Mouse (Mus musculus): Measurements from ENCODE around the gene Map3k6.
A peak's percentile ranks its signal among the peaks of the same experiment; 100 is the strongest.

Gene Map3k6

GRCm38 (mm10) chr4:133255392-133255791, 14.8 kb downstream of the Map3k6 start:
- no peak for DNase-seq

GRCm38 (mm10) chr4:133256820-133257219, 16.2 kb downstream of the Map3k6 start:
- no peak for DNase-seq

DNA sequence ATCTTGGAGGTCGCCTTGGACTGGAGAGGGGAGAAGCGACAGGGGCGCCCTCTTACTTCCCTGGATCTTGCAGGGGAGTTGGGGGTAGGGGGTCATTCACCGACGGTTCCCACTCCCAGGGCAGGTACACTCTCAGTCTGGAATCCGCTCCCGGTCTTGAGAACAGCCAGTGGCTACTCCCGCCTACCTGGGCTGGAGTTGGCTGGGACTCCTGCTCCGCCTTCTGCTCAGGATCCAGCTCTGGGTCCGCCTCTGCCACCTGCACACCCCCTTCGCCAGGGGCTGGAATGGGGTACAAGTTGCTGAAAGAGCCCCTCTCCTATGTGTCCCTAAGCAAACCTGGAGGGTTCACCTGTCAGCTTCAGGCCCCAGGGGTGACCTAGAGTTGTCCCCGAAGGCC, 16.6 kb downstream of the Map3k6 start:
- DNase-seq, result no peak

DNA sequence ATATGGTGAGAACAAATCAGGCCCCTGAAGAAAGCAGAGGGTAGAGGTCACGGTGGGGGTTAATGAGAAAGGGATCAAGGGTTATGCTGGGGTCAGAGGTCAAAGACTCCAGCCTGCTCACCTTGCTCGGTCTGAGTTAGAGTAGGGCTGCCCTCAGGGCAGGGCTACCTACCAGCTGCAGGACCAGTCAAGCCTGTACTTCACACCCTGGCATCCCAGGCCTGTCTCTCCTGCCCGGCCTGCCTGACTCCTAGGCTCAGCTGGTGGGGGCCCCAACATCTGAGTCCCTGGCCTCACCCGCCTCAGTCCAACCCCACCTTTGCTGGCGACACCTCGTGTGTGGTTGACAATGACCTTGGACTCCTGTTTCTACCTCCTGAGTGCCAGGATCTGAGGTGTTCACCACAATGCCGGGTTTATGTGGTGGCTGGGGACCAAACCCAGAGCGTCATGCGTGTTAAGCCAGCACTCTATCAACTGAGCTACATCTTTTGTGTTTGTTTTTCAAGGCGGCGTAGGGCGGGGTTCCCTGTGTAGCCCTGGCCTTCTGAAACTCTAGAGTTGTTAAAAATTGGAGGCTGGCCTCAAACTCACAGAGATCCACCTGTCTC, 17.3 kb downstream of the Map3k6 start:
- DNase-seq, result no peak

- no peak for DNase-seq
Observed at GRCm38 (mm10) chr4:133261641-133262374, 21.2 kb downstream of the Map3k6 start.

DNA sequence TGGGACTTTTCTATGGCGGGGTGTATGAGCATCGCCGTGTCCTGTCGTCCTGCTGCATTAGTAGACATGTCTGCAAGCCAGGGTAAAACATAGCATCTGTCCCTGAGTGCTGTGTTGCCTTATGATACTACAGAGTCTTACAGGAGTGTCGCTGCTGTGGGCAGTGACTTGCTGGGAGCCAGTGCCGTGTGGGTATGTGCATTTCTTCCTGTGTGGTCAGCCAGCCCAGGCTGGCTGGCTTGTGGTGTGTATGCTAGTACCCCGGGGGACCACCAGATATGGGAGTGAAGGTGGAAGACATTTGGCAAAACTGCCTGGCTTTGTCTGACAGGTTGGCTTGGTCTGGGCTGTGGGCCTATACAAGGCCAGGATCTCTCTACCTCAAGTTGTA, 21.8 kb downstream of the Map3k6 start:
- DNase-seq, result no peak

- no peak for DNase-seq
Observed at GRCm38 (mm10) chr4:133262882-133263281, 22.3 kb downstream of the Map3k6 start, which contains the start of gene Sytl1. Gene Sytl1, minus strand, starts transcription at chr4:133263113.

DNA sequence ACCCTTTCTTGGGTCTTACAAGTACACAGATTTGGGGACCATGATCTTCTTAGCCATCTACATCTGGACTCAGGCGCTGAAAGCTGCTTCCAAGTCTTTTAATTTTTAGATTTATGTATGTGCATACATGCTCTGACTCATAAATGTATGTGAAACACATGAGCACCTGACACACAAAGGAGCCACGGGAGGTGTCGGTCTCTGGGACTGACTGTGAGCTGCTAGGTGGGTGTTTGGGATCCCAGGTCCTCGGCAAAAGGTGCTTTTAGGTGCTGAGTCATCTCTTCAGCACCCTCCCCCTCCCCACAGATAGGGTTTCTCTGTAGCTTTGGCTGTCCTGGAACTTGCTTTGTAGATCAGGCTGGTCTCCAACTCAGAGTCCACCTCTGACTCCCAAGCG, 23.1 kb downstream of the Map3k6 start:
- DNase-seq, result no peak

DNA sequence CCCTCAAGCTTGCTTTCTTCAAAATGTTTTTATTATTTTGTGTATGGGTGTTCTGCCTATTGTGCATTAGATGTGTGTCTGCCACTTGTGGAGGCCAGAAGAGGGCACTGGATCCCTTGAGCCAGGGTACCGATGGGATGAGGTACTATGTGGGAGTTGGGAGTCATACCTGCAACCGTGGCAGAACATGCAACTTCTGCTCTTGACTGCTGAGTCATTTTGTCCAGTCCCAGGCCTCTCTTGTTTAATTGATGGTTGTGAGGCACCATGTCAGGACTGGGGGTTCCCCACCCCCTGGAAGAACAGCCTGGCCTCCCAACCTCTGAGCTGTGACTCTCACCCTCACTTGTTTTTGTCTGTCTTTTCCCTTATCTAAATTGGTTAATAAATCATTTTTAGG, 23.9 kb downstream of the Map3k6 start:
- no peak for DNase-seq

- no peak for DNase-seq
Observed at GRCm38 (mm10) chr4:133265297-133265696, 24.7 kb downstream of the Map3k6 start.

GRCm38 (mm10) chr4:133265759-133266158, 25.1 kb downstream of the Map3k6 start:
- DNase-seq, result no peak

DNA sequence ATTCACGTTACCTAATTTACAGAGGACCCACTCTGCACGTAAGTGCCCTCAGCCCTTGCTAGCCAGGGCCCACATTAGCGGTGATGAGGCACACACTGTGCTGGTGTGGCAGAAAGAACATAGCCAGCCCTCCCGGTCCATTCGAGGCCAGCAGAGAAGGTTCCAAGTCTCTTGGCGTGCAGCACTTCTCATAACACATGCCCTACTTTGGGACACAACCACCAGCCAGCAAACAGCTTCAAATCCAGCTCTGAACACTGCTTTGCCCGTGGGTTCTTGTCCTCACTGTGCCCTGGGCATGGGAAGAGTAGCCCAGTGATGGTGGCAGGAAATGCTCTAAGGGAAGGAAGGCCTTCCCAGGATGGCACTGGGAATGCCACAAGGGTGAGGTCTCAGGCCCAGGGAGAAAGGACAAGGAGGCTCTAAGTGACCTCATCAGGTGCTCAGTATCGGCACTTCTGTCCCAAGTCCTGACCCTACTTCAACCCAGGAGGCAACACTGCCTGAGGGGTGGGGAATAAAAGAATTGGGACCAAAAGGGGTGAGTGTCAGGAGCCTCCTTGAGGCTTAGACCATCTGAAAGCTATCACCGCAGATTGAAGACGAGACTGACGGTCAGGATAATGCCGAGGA, 25.7 kb downstream of the Map3k6 start:
- DNase-seq, result no peak

DNA sequence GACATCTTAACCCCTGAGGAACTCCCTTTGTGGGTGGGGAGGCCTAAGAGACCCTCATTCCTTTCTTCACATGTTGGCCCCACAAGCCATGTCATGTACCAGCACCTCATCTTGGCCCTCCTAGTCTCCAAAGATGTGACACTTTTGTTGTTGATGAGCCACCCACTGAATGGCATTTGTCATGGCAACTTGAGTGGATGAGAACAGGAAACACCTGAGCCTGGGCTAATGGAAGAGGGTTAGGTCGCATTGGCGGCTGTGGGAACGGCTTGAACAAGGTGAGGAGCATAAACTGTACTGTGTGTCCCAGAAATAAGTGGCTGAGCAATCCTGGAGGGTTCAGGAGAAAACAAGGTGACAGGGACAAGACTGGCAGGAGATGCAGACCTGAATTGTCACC, 28.3 kb downstream of the Map3k6 start:
- DNase-seq, result no peak

- no peak for DNase-seq
Observed at GRCm38 (mm10) chr4:133269596-133269995, 29.0 kb downstream of the Map3k6 start.

GRCm38 (mm10) chr4:133270929-133271328, 30.3 kb downstream of the Map3k6 start:
- no peak for DNase-seq

GRCm38 (mm10) chr4:133277104-133278026, 36.7 kb downstream of the Map3k6 start, which contains the start of gene Tmem222:
Gene Tmem222, minus strand, starts transcription at chr4:133277792.
- DNase-seq, result peak; percentile 97

DNA sequence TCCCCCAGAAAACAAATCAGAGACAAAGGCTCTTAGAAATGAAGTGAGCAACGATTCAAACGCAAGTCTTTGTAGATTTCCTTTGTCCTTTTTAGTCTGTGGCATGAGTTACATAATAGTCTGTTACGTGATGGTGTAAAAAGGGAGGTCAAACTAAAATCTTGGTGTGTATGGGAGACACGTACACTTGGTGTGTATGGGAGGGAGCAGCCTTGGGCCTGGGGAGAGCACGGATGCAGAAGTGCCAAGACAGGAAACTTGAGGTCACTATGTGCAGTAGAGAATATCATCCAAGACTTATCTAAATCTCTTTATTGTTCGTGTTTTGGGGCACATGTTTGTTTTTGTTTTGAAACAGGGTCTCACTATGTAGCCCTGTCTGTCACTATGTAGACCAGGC, 37.4 kb downstream of the Map3k6 start:
- DNase-seq, result no peak

GRCm38 (mm10) chr4:133278482-133278881, 37.9 kb downstream of the Map3k6 start:
- no peak for DNase-seq

DNA sequence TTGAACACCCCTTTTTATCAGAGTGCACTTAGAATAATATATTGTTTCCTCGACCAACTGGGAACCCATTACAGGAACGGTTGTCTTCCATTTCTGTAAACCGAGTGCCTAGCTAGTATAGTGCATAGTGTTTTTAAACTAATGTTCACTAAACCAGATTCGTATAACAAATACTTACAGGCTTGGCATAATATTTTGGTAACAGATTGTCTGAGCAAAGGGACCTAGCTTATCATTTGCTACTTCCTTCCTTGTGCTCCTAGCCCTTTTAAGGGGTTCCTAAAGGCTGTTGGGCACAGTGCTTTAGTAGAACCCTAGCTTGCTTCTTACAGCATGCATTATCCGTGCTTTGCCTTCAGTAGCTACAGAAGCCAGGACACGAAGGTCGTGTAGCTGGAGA, 40.9 kb downstream of the Map3k6 start:
- no peak for DNase-seq

DNA sequence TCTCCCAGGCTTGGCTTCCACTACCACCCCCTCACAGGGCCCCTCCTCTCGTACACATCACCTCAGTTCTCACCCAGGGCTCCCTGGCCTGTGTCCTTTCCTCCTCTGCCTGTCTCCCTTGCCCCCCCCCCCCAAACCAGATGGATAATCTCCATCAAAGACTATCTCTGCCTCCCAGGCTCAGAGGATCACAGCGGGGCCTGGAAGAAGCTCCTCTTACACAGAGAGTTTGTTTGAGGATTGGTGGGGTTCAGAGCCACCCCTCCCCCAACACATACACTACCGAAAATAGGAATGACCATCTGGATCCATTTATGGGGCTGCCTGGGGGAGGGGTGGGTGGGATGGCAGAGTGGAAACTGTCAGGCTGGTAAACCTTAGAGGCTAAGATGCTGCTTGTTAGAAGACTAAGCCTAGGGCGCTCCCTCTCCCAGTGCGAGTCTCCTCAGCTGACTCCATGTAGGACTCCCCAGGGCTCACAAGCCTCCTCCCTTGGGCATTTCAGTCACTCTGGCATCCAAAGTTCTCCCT, 41.4 kb downstream of the Map3k6 start:
- DNase-seq, result no peak

GRCm38 (mm10) chr4:133282656-133283055, 42.0 kb downstream of the Map3k6 start:
- no peak for DNase-seq

DNA sequence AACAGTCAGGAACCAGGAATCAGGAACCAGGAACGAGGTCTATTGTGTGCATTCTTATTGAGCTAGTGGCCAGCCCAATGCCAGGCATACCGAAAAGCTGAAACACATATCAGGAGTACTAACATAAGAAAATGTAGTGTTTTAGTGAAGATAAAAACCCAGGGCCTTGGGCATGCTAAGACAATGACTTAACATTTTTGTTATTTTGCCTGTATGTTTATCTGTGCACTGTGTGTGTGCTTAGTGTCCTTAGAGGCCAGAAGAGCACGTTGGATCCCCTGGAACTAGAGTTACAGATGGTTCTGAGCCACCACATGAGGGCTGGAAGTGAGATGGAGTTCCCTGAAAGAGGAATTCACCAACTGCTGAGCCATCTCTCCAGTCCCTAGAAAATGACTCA, 44.7 kb downstream of the Map3k6 start:
- DNase-seq, result no peak

- DNase-seq, result no peak
Observed at GRCm38 (mm10) chr4:133285950-133286349, 45.3 kb downstream of the Map3k6 start.
